Mouse (Mus musculus) C2C12 (cell line): ENCODE results near the gene Pik3r6. TPM values are rescaled to one million over a fixed set of nuclear protein-coding genes. Genes with fewer than 3 reads are reported as not detected.

ENCODE experiments used
- H3K27me3 ChIP-seq: one replicate; pipeline ENCODE4 v1.6.1; 2011; ENCODE audit not compliant: control insufficient read depth, insufficient read depth, insufficient read length
- H3K36me3 ChIP-seq: one replicate; pipeline ENCODE4 v1.6.1; 2011; ENCODE audit not compliant: control insufficient read depth, insufficient read depth
- H3K4me3 ChIP-seq: one replicate; pipeline ENCODE4 v1.5.1; 2011; ENCODE audit warnings: mild to moderate bottlenecking, control low read depth; ENCODE audit not compliant: poor library complexity, insufficient read depth, severe bottlenecking
- H3K79me2 ChIP-seq: one replicate; pipeline ENCODE4 v1.6.1; 2011; ENCODE audit not compliant: control insufficient read depth, insufficient read depth
- H3K79me3 ChIP-seq: one replicate; pipeline ENCODE4 v1.6.1; 2011; ENCODE audit warnings: low read depth, control low read depth
- H3ac ChIP-seq: one replicate; pipeline ENCODE3; 2011; ENCODE audit warnings: low read depth; ENCODE audit not compliant: control insufficient read depth, insufficient read length
- CEBPB ChIP-seq: IDR thresholded peaks from one replicate; pipeline ENCODE4 v1.6.1; 2011; ENCODE audit warnings: low read depth, mild to moderate bottlenecking, control low read depth, moderate library complexity
- CTCF ChIP-seq: IDR thresholded peaks from one replicate; pipeline ENCODE4 v1.5.1; 2011; ENCODE audit not compliant: control insufficient read depth, insufficient read depth, insufficient read length
- FOSL1 ChIP-seq: IDR thresholded peaks from one replicate; pipeline ENCODE4 v1.8.0; 2011; ENCODE audit warnings: mild to moderate bottlenecking, low read length; ENCODE audit not compliant: poor library complexity, insufficient read depth, severe bottlenecking
- MAX ChIP-seq: IDR thresholded peaks from one replicate; pipeline ENCODE4 v1.6.1; 2011; ENCODE audit warnings: mild to moderate bottlenecking, control low read depth
- MYOD1 ChIP-seq: IDR thresholded peaks from one replicate; pipeline ENCODE4 v1.6.1; 2011; ENCODE audit warnings: low read depth; ENCODE audit not compliant: control insufficient read depth, insufficient read length
- MYOG ChIP-seq: IDR thresholded peaks from one replicate; pipeline ENCODE4 v1.6.1; 2011; ENCODE audit not compliant: control insufficient read depth, insufficient read length; ENCODE audit errors: extremely low read depth
- USF1 ChIP-seq: IDR thresholded peaks from one replicate; pipeline ENCODE4 v1.6.1; 2011; ENCODE audit warnings: low read depth, mild to moderate bottlenecking, control low read depth, moderate library complexity
- polyA plus RNA-seq: library from polyadenylated mRNA; unstranded; fragments of >200 nt; fragmentation: generic; extraction: Trizol; gene quantifications from one replicate; pipeline ENCODE4 v1.2.1, GENCODE M21; 2012; ENCODE audit warnings: missing spikeins

Pik3r6 gene
- polyA plus RNA-seq, 1 experiment: not detected

- Histone ChIP-seq H3ac (no peak overlapping the region), H3K79me3 (no peaks in the 10 kb centered on the region), H3K27me3 (no peaks in the 10 kb centered on the region), H3K4me3 (no peak overlapping the region), H3K36me3 (no peaks in the 10 kb centered on the region), H3K79me2 (no peaks in the 10 kb centered on the region)
- TF ChIP-seq USF1 (no peak), FOSL1 (no peak), MYOG (no peak), CTCF (no peak), MYOD1 (no peak), CEBPB (no peak), MAX (no peak)
These were observed 20.8 kb upstream of the Pik3r6 start for GRCm38 (mm10) chr11:68482001-68482400.

- TF ChIP-seq FOSL1: no peak
- TF ChIP-seq CEBPB: no peak
- TF ChIP-seq USF1: no peak
- no peak for TF ChIP-seq CTCF
- TF ChIP-seq MYOG: no peak
- no peak for TF ChIP-seq MAX
- no peak for TF ChIP-seq MYOD1
- Histone ChIP-seq H3K79me3 (no peaks in the 10 kb centered on the region), H3K27me3 (no peaks in the 10 kb centered on the region), H3K36me3 (no peaks in the 10 kb centered on the region), H3K79me2 (no peaks in the 10 kb centered on the region), H3ac (no peak overlapping the region), H3K4me3 (no peak overlapping the region)
These were observed 19.6 kb upstream of the Pik3r6 start for GRCm38 (mm10) chr11:68483213-68483612.

- Histone ChIP-seq H3K36me3 (no peaks in the 10 kb centered on the region), H3ac (no peak overlapping the region), H3K27me3 (no peaks in the 10 kb centered on the region), H3K4me3 (no peak overlapping the region), H3K79me2 (no peaks in the 10 kb centered on the region), H3K79me3 (no peaks in the 10 kb centered on the region)
- TF ChIP-seq FOSL1: no peak
- TF ChIP-seq MYOG: no peak
- TF ChIP-seq MAX: no peak
These were observed 18.4 kb upstream of the Pik3r6 start for GRCm38 (mm10) chr11:68484431-68484830.

- TF ChIP-seq CTCF: peak; percentile 35
- TF ChIP-seq USF1: no peak
- Histone ChIP-seq H3K4me3 (no peak overlapping the region), H3ac (no peak overlapping the region), H3K27me3 (peaks cover 5% of the 10 kb centered on the region), H3K79me3 (no peaks in the 10 kb centered on the region), H3K36me3 (no peaks in the 10 kb centered on the region), H3K79me2 (no peaks in the 10 kb centered on the region)
These were observed 17.4 kb upstream of the Pik3r6 start for GRCm38 (mm10) chr11:68485206-68485942.

DNA sequence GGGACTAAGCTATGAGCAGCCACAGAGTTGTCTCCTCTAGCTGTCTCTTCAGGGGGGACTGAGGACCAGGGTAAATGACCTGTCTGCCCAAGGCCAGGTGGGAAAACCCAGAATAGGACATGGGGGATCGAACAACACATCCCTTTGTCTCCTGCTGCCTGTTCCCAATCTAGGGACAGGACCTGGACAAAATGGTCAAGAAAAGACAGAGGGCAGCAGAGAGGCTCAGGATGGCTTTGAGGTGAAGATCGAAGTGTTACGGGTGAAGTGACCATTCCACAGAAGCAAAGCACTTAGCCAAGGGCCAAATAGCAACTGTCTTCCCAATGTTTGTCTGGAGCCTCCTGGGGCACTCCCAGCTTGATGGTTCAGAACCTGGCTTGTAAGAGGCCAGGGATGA is 16.7 kb upstream of the Pik3r6 start:
- Histone ChIP-seq H3K79me3 (no peaks in the 10 kb centered on the region), H3K36me3 (no peaks in the 10 kb centered on the region), H3ac (no peak overlapping the region), H3K4me3 (no peak overlapping the region), H3K27me3 (peaks cover 12% of the 10 kb centered on the region), H3K79me2 (no peaks in the 10 kb centered on the region)
- TF ChIP-seq MAX (no peak), MYOG (no peak), CEBPB (no peak), USF1 (no peak)

GRCm38 (mm10) chr11:68487720-68488119 is 15.1 kb upstream of the Pik3r6 start:
- peaks cover 27% of the 10 kb centered on the region for H3K27me3 ChIP-seq
- no peak overlapping the region for H3ac ChIP-seq
- no peaks in the 10 kb centered on the region for H3K79me2 ChIP-seq
- H3K36me3 ChIP-seq: no peaks in the 10 kb centered on the region
- H3K4me3 ChIP-seq: no peak overlapping the region
- H3K79me3 ChIP-seq: no peaks in the 10 kb centered on the region
- no peak for TF ChIP-seq MAX
- no peak for TF ChIP-seq FOSL1
- no peak for TF ChIP-seq CEBPB
- TF ChIP-seq USF1: no peak
- TF ChIP-seq CTCF: no peak
